Comparison of ENCODE assay signal across 8 mouse cellular contexts in genomic region chr14:79321152-79321551, GRCm38 (mm10). TPM values are rescaled to one million over a fixed set of nuclear protein-coding genes. Genes with fewer than 3 reads are reported as not detected.
DNase-seq lines count a peak whose midpoint lies in the region; ATAC-seq and TF ChIP-seq lines count a peak whose summit lies in the region.

No protein-coding gene starts in this region.

- no peak overlapping the region for H3K27ac ChIP-seq in forebrain, postnatal 0 days (ENCODE audit: low read depth, low read length)

- H3K4me1 ChIP-seq in forebrain, postnatal 0 days (ENCODE audit: insufficient read depth), result no peaks in the 10 kb centered on the region

- intact Hi-C loops in heart, postnatal 36 days (cut with DNase I), result loop anchor here (1.0 kb wide), 1 partner anchor 197 kb away; no protein-coding TSS in a partner anchor

- no peaks in the 10 kb centered on the region for H3K27me3 ChIP-seq in forebrain, postnatal 0 days (ENCODE audit: insufficient read depth, low read length)

- H3K36me3 ChIP-seq in forebrain, postnatal 0 days (ENCODE audit: insufficient read depth), result no peaks in the 10 kb centered on the region

- peak; percentile 71 for TF ChIP-seq CTCF in forebrain, postnatal 0 days (IDR thresholded peaks at IDR 0.05; ENCODE audit: low read depth)

- peak; percentile 55 for ATAC-seq in forebrain, postnatal 0 days
- peak; percentile 98 for ATAC-seq in megakaryocyte progenitor cell, adult 5-6 weeks (replicated peaks; ENCODE audit: poor library complexity)

- H3K4me2 ChIP-seq in forebrain, postnatal 0 days (ENCODE audit: low read depth), result no peak overlapping the region

- H3K9me3 ChIP-seq in forebrain, postnatal 0 days (ENCODE audit: low read length), result no peaks in the 10 kb centered on the region

- no peak overlapping the region for H3K4me3 ChIP-seq in forebrain, postnatal 0 days (ENCODE audit: low read depth, low read length)

- DNase-seq in heart, adult 18-20 months, result peak; percentile 28 to 33
- no peak for DNase-seq in heart, postnatal 36 days
- DNase-seq in T-cell, adult 2 months (ENCODE audit: low spot score), result peak; percentile 39
- peak; percentile 35 for DNase-seq in forebrain, postnatal 0 days
- peak; percentile 51 for DNase-seq in kidney, postnatal 14 days
- no peak for DNase-seq in natural killer cell, adult 2 months (ENCODE audit: low spot score in 2 of 2)
- DNase-seq in layer of hippocampus, adult 9-11 months, result no peak

- H3K9ac ChIP-seq in forebrain, postnatal 0 days, result no peak overlapping the region

- 29% methylated on average over 8 of the region's 8 CpGs for WGBS in forebrain, postnatal 0 days

RNA-seq across cellular contexts. Expression of gene Rgcc, which starts 19.7 kb away (rescaled TPM):
- 100 to 1,000 TPM; 112 to 122 TPM for total RNA-seq in heart, adult 18-20 months (2021)
- total RNA-seq in heart, postnatal 36 days (2021), result 10 to 100 TPM; 54.7 to 54.8 TPM
- total RNA-seq in forebrain, postnatal 0 days (2014; rRNA removed), result 33.3 and 55.5 TPM in 2 replicates
- polyA plus RNA-seq in forebrain, postnatal 0 days (2015; fragmentation: Nextera tagmentation; extraction: Ambion mirVana), result 31.2 and 33.9 TPM in 2 replicates
- 183 and 199 TPM in 2 replicates for total RNA-seq in megakaryocyte progenitor cell, adult 5-6 weeks (2015)
- 212 and 243 TPM in 2 replicates for total RNA-seq in megakaryocyte progenitor cell, adult 5-6 weeks (2017)

Comparison
In these comparisons a context has a peak if more than half of its experiments do, and no peak if none do; other contexts are left out.
1. DNase-seq: peak in heart, adult 18-20 months (2 of 2), T-cell, adult 2 months (single experiment), forebrain, postnatal 0 days (single experiment) and kidney, postnatal 14 days (single experiment); none in heart, postnatal 36 days (0 of 2), natural killer cell, adult 2 months (0 of 2) and layer of hippocampus, adult 9-11 months (single experiment).